Mouse (Mus musculus): ENCODE data around the gene Ptprz1.

- no peak for TF ChIP-seq CTCF (IDR thresholded peaks at IDR 0.05; ENCODE audit: low read depth)
- no peak for TF ChIP-seq EP300 (IDR thresholded peaks at IDR 0.05; ENCODE audit: low read depth)
Measured at GRCm38 (mm10) chr6:23014988-23015613, 139.8 kb downstream of the Ptprz1 start.
